Mouse (Mus musculus) bone marrow, adult 2 months (tissue): ENCODE data around the gene Emilin3.

Source experiments
- CTCF ChIP-seq: fragments of 200-500 bp; IDR thresholded peaks from 2 replicates; pipeline ENCODE4 v1.5.1; 2011; ENCODE audit warnings: low read length, control low read depth; ENCODE audit not compliant: control insufficient read depth, insufficient read depth
- POLR2A ChIP-seq: fragments of 200-500 bp; IDR thresholded peaks from 2 replicates; pipeline ENCODE4 v1.6.1; 2011; ENCODE audit warnings: low read depth, mild to moderate bottlenecking, control low read depth, low read length, borderline replicate concordance; ENCODE audit not compliant: control insufficient read depth

- TF ChIP-seq POLR2A (no peak), CTCF (no peak)
These were observed 31.5 kb downstream of the Emilin3 start, which contains the start of gene Lpin3 for GRCm38 (mm10) chr2:160880453-160881195.
